Mouse (Mus musculus): ENCODE measurements around the gene Fstl1. TPM values are rescaled to one million over a fixed set of nuclear protein-coding genes. Genes with fewer than 3 reads are reported as not detected.

Fstl1 gene
- total RNA-seq (2021): 100 to 1,000 TPM; 710 to 767 TPM
- long read RNA-seq, experiment 1, transcript Fstl1-201 (11 exons, 3,789 nt): major isoform, 1,131 of 1,356 reads
- long read RNA-seq, experiment 1, partial matches to known transcripts: 197 of 1,356 reads
- long read RNA-seq, experiment 1, other reads (novel, unspliced or antisense): 28 of 1,356 reads
- long read RNA-seq, experiment 2, transcript Fstl1-201 (11 exons, 3,789 nt): major isoform, 1,353 of 1,572 reads
- long read RNA-seq, experiment 2, partial matches to known transcripts: 179 of 1,572 reads
- long read RNA-seq, experiment 2, other reads (novel, unspliced or antisense): 40 of 1,572 reads

- peak; percentile 59 to 75 for DNase-seq (ENCODE audit: low spot score in 2 of 2)
Measured at GRCm38 (mm10) chr16:37776860-37777651, at the start of gene Fstl1. Gene Fstl1 (plus strand): TSS chr16:37776873.

- peak in 1 of 2 experiments; percentile 25 for DNase-seq (ENCODE audit: low spot score in 2 of 2)
Measured at GRCm38 (mm10) chr16:37728674-37729073, 48.0 kb upstream of the Fstl1 start.

- DNase-seq (ENCODE audit: low spot score in 2 of 2): no peak
Measured at GRCm38 (mm10) chr16:37729381-37730150, 47.1 kb upstream of the Fstl1 start.

GRCm38 (mm10) chr16:37730293-37730835 is 46.3 kb upstream of the Fstl1 start:
- DNase-seq (ENCODE audit: low spot score in 2 of 2): no peak

- DNase-seq (ENCODE audit: low spot score in 2 of 2): no peak
Measured at GRCm38 (mm10) chr16:37731431-37731830, 45.2 kb upstream of the Fstl1 start.

GRCm38 (mm10) chr16:37732023-37732761 is 44.5 kb upstream of the Fstl1 start:
- peak in 1 of 2 experiments; percentile 39 for DNase-seq (ENCODE audit: low spot score in 2 of 2)

- DNase-seq (ENCODE audit: low spot score in 2 of 2): no peak
Measured at GRCm38 (mm10) chr16:37740076-37740475, 36.6 kb upstream of the Fstl1 start.

- no peak for DNase-seq (ENCODE audit: low spot score in 2 of 2)
Measured at GRCm38 (mm10) chr16:37742266-37742665, 34.4 kb upstream of the Fstl1 start.

- no peak for DNase-seq (ENCODE audit: low spot score in 2 of 2)
Measured at GRCm38 (mm10) chr16:37752876-37753275, 23.8 kb upstream of the Fstl1 start.

GRCm38 (mm10) chr16:37753809-37754208 is 22.9 kb upstream of the Fstl1 start:
- DNase-seq (ENCODE audit: low spot score in 2 of 2): no peak

- DNase-seq (ENCODE audit: low spot score in 2 of 2): no peak
Measured at GRCm38 (mm10) chr16:37754483-37754882, 22.2 kb upstream of the Fstl1 start.

- DNase-seq (ENCODE audit: low spot score in 2 of 2): no peak
Measured at GRCm38 (mm10) chr16:37757223-37757622, 19.4 kb upstream of the Fstl1 start.

- no peak for DNase-seq (ENCODE audit: low spot score in 2 of 2)
Measured at GRCm38 (mm10) chr16:37763797-37764196, 12.9 kb upstream of the Fstl1 start.

- DNase-seq (ENCODE audit: low spot score in 2 of 2): no peak
Measured at GRCm38 (mm10) chr16:37776166-37776859, 360 bp upstream of the Fstl1 start.

- no peak for DNase-seq (ENCODE audit: low spot score in 2 of 2)
Measured at GRCm38 (mm10) chr16:37777796-37778475, 1.3 kb downstream of the Fstl1 start.

- DNase-seq (ENCODE audit: low spot score in 2 of 2): no peak
Measured at GRCm38 (mm10) chr16:37778529-37778928, 1.9 kb downstream of the Fstl1 start.

GRCm38 (mm10) chr16:37779651-37780280 is 3.1 kb downstream of the Fstl1 start:
- no peak for DNase-seq (ENCODE audit: low spot score in 2 of 2)

- DNase-seq (ENCODE audit: low spot score in 2 of 2): no peak
Measured at GRCm38 (mm10) chr16:37780386-37780785, 3.7 kb downstream of the Fstl1 start.

GRCm38 (mm10) chr16:37780911-37781310 is 4.2 kb downstream of the Fstl1 start:
- DNase-seq (ENCODE audit: low spot score in 2 of 2): no peak
